Mouse (Mus musculus) heart, adult 18-20 months (tissue): ENCODE data around the gene Mst1r. TPM values are rescaled to one million over a fixed set of nuclear protein-coding genes. Genes with fewer than 3 reads are reported as not detected.

Experiments used
- DNase-seq, 2 experiments: peaks; one replicate each; pipeline ENCODE4 v3.0.0; 2021 to 2022; ENCODE audit warnings: mixed read lengths in 1 of 2
- total RNA-seq, 2 experiments: library from RNA; stranded (reverse); gene quantifications; 2 replicates each; pipeline ENCODE4 v1.2.3; 2021

Mst1r gene
- total RNA-seq, 2 experiments from 2014 or later: 2.3 to 3.1 TPM

- DNase-seq: peak; percentile 95 to 97
Measured at GRCm38 (mm10) chr9:107950460-107951355, 44.0 kb downstream of the Mst1r start.

DNA sequence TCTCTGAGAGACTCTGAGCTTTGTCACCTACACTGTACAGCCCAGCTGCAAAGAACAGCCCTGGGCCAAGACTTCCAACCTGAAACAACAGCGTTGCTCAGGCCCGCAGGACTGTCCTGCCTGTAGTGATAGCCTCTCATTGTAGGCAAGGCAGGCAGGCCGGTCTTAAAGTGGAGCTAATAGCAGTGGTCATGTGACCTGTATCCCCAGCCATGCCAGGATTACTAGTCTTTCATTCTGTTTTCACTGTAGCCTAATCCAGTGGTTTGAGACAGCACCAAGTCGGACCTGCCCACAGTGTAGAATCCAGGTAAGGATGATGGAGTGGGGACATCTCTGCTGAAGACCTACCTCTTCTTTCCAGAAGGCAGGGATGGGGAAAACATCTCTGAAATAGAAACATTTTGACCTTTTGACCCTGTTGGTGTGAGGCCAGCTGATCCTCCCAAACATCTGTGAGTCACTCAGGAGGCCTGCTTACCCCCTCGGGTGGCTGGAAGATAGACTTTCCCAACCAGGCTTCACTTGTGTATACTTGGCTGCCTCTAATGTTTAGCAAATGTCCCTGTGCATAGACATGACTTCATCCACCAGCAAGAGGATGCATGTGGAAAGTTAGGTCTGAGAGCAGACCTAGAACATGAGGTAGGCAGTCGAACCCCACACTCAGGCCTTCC, 49.1 kb downstream of the Mst1r start:
- no peak for DNase-seq

GRCm38 (mm10) chr9:107957141-107957540, 50.5 kb downstream of the Mst1r start:
- DNase-seq: no peak

GRCm38 (mm10) chr9:107959896-107960295, 53.2 kb downstream of the Mst1r start:
- no peak for DNase-seq

GRCm38 (mm10) chr9:107960928-107961327, 54.3 kb downstream of the Mst1r start:
- DNase-seq: no peak

- no peak for DNase-seq
Measured at GRCm38 (mm10) chr9:107961351-107961762, 54.7 kb downstream of the Mst1r start.

DNA sequence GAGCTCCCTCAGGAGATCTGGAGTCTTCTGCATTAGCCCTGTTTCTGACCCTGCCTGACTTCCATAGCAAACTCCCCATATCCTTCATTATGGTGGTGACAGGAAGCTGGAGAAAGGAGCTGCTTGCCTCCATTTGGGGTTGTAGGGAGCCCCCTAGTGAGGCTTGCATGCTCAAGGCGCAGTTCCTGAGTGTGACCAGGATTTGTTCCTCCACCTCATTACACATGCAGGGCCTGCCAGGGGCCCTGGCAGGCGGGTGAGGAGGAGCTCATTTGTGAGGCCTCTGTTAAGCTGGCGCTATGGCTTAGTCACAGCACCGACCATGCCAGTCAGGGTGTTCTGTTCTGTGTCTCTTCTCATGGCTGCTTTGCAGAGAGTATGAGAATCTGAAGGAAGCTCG, 55.2 kb downstream of the Mst1r start:
- DNase-seq: peak in 1 of 2 experiments; percentile 44

GRCm38 (mm10) chr9:107962916-107963315, 56.2 kb downstream of the Mst1r start:
- no peak for DNase-seq

DNA sequence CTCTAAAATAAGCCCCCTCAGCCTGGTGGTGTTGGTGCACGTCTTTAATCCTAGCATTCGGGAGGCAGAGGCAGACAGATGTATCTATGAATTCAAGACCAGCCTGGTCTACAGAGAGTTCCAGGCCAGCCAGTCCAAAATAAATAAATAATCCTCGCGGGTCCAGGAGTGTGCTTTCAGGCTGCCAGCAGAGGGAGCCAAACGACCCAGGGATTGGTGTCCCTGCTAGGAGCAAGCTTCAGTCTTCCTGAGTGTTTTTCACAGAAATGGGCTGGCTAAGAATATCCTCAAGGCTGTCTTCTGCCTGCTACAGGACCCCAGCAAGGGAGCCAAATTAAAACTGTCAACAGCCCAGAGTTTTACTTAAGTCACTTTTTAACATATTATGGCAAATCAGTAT, 57.0 kb downstream of the Mst1r start:
- peak; percentile 83 to 89 for DNase-seq

DNA sequence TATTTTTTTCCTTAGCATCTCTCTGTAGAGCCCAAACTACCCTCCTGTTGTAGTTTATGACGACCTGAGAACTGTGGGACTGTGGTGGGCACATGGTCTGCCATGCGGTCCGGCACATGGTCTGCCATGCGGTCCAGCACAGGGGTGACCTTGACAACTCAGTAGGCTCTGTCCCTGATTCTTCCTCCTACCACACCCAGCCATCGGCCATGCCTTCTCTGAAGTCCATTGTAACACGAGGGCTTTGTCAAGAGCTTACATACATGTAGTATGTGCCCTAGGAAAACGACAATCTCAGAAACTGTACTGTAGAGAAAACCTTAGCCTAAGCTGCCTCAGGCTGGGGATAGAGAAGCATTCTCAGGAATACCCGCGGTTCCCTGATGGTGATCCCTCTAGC, 58.0 kb downstream of the Mst1r start:
- no peak for DNase-seq

GRCm38 (mm10) chr9:107966676-107967075, 60.0 kb downstream of the Mst1r start:
- peak in 1 of 2 experiments; percentile 50 for DNase-seq

- no peak for DNase-seq
Measured at GRCm38 (mm10) chr9:107967437-107967836, 60.8 kb downstream of the Mst1r start.

GRCm38 (mm10) chr9:107968531-107968930, 61.9 kb downstream of the Mst1r start:
- DNase-seq: no peak

Other genes starting within 250 kb of the Mst1r start
- gene Slc38a3, start 237.3 kb upstream of the Mst1r start, total RNA-seq: 10 to 100 TPM; 48.3 to 61.0 TPM
- not detected for gene Gnat1, start 227.2 kb upstream of the Mst1r start, total RNA-seq
- gene Sema3f, start 196.4 kb upstream of the Mst1r start, total RNA-seq: 10 to 100 TPM; 14.7 to 16.5 TPM
- 10 to 100 TPM; 48.6 to 57.9 TPM for gene Rbm5, start 135.9 kb upstream of the Mst1r start, total RNA-seq
- gene Rbm6, start 33.6 kb upstream of the Mst1r start, total RNA-seq: 10 to 100 TPM; 25.1 to 25.2 TPM
- gene Mon1a, start 18.7 kb upstream of the Mst1r start, total RNA-seq: 10 to 100 TPM; 10.0 to 10.3 TPM
- not detected for gene Actl11, start 21.6 kb downstream of the Mst1r start, total RNA-seq
- not detected for gene Camkv, start 28.8 kb downstream of the Mst1r start, total RNA-seq
- 1 to 10 TPM in 1 of 2 experiments, under 1 TPM in 1; 0.35 to 1.0 TPM for gene Traip, start 43.3 kb downstream of the Mst1r start, total RNA-seq
- gene Uba7, start 68.6 kb downstream of the Mst1r start, total RNA-seq: 10 to 100 TPM; 12.3 to 15.6 TPM
- under 1 TPM in 1 of 2 experiments, not detected in 1; 0.37 TPM for gene Gm20661, start 76.2 kb downstream of the Mst1r start, total RNA-seq
- 1 to 10 TPM; 6.1 to 8.4 TPM for gene Inka1, start 79.0 kb downstream of the Mst1r start, total RNA-seq
- gene Cdhr4, start 85.6 kb downstream of the Mst1r start, total RNA-seq: 1 to 10 TPM in 1 of 2 experiments, not detected in 1; 2.7 TPM
- 1 to 10 TPM; 1.1 to 1.4 TPM for gene Gm20662, start 89.5 kb downstream of the Mst1r start, total RNA-seq
- gene Ip6k1, start 95.6 kb downstream of the Mst1r start, total RNA-seq: 10 to 100 TPM; 30.4 to 32.0 TPM
- 10 to 100 TPM; 10.5 to 10.6 TPM for gene Gmppb, start 142.4 kb downstream of the Mst1r start, total RNA-seq
- 1 to 10 TPM; 1.4 to 1.8 TPM for gene Amigo3, start 146.3 kb downstream of the Mst1r start, total RNA-seq
- gene Mst1, start 173.6 kb downstream of the Mst1r start, total RNA-seq: under 1 TPM in 1 of 2 experiments, not detected in 1; 0.36 TPM
- 10 to 100 TPM; 83.4 to 86.8 TPM for gene Rnf123, start 176.5 kb downstream of the Mst1r start, total RNA-seq
- 10 to 100 TPM; 37.4 to 48.3 TPM for gene Apeh, start 187.7 kb downstream of the Mst1r start, total RNA-seq